Mouse (Mus musculus): ENCODE results near the gene Psmg4. TPM values are rescaled to one million over a fixed set of nuclear protein-coding genes. Genes with fewer than 3 reads are reported as not detected.

Psmg4 gene
- polyA plus RNA-seq, 1 experiment from 2014 or later = 81.7 TPM

DNA sequence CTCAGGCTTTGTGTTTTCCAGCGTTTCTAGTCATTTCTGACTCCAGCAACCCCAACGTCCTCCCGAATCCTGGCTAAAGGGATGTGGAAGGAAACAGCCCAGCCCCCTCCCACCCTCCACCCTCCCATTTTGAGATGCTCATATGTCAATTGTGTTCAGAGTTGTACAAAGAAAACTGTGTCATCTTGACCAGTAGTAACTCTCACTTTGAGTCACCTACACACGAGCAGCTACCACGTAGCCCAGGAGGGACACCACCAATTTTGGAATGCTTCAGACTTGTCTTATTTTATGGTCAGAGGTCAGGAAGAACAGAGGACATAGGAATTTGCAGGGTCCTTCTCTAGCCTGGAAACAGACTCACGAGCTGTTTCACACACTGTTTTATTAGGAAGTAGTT is 11.3 kb downstream of the Psmg4 start:
- H3K4me1 ChIP-seq (ENCODE audit: control insufficient read depth in 2 of 2, insufficient read depth in 2 of 2, low read length in 2 of 2) = peaks cover 0 to 2% of the 10 kb centered on the region in 2 experiments; a peak in 2 of 4 replicates
- ATAC-seq (ENCODE audit: insufficient number of reproducible peaks, insufficient read depth, low FRiP score, low read depth) = no peak
- WGBS = 88% methylated on average over 6 of the region's 6 CpGs
- no peak overlapping the region for H3K27ac ChIP-seq (replicated peaks in 1 of 2; ENCODE audit: control insufficient read depth in 1 of 2, insufficient read depth in 1 of 2, low read depth in 2 of 2, low read length in 2 of 2)
- no peak overlapping the region for H3K4me3 ChIP-seq (ENCODE audit: control insufficient read depth in 1 of 2, insufficient read depth in 1 of 2, low read depth in 1 of 2, low read length in 2 of 2)
- H3K36me3 ChIP-seq (ENCODE audit: control insufficient read depth, insufficient read depth, low read length) = 0 out of 2 replicates have a peak, but pooled peaks cover under 1% of the 10 kb centered on the region
- no peaks in the 10 kb centered on the region for H3K9me3 ChIP-seq (ENCODE audit: control insufficient read depth, low read length)
- H3K4me2 ChIP-seq (ENCODE audit: low read length) = no peak overlapping the region
- H3K27me3 ChIP-seq (ENCODE audit: control insufficient read depth, insufficient read depth, low read length) = no peaks in the 10 kb centered on the region
- H3K9ac ChIP-seq (ENCODE audit: low read length) = no peak overlapping the region

DNA sequence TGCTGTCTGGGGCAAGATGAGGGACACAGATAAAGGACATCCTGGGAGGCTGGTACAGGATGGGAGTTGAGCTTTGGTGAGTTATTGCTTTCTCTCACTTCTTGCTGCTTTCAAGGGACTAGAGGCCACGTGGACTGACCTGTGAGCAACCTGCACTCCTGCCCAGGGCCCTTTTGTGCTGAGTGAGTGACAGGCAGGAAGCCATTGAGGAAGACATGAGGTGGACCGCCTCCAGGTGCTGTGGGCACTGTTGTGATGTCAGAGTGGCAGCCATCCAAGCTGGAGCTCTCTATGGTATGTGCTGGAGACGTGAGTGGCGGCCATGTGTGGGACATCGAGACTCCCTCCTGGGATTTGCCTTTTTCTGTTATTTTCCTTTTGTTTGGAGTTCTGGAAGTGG is 18.9 kb downstream of the Psmg4 start:
- 78% methylated on average over 5 of the region's 5 CpGs for WGBS
- Histone ChIP-seq H3K4me1 (ENCODE audit: control insufficient read depth in 2 of 2, insufficient read depth in 2 of 2, low read length in 2 of 2) (peaks cover 0 to 2% of the 10 kb centered on the region in 2 experiments; a peak in 2 of 4 replicates), H3K27me3 (ENCODE audit: control insufficient read depth, insufficient read depth, low read length) (no peaks in the 10 kb centered on the region), H3K4me2 (ENCODE audit: low read length) (no peak overlapping the region), H3K9me3 (ENCODE audit: control insufficient read depth, low read length) (no peaks in the 10 kb centered on the region), H3K27ac (replicated peaks in 1 of 2; ENCODE audit: control insufficient read depth in 1 of 2, insufficient read depth in 1 of 2, low read depth in 2 of 2, low read length in 2 of 2) (no peak overlapping the region), H3K9ac (ENCODE audit: low read length) (no peak overlapping the region), H3K4me3 (ENCODE audit: control insufficient read depth in 1 of 2, insufficient read depth in 1 of 2, low read depth in 1 of 2, low read length in 2 of 2) (no peak overlapping the region), H3K36me3 (ENCODE audit: control insufficient read depth, insufficient read depth, low read length) (peaks cover 55% of the 10 kb centered on the region)
- ATAC-seq (ENCODE audit: insufficient number of reproducible peaks, insufficient read depth, low FRiP score, low read depth) = no peak

DNA sequence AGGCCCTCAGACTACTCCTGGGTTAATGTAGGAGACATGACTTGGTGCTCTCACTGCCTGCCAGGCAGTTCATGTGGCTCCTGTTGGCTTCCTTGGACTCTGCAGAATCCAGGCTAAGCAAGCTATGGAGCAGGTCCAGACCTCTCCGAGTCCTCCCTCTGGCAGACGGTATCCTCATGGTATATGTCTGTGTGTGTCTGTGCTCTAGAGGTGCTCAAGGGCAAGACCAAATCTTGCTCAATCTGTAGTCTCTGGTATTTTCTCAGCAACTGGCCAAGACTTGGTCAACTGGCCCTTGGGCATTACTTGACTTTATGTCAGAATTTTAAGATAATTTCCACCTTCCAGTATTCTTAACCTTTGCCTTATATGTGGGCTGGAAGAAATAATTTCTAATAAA is 22.6 kb downstream of the Psmg4 start:
- Histone ChIP-seq H3K4me1 (ENCODE audit: control insufficient read depth in 2 of 2, insufficient read depth in 2 of 2, low read length in 2 of 2) (no peaks in the 10 kb centered on the region), H3K4me2 (ENCODE audit: low read length) (no peak overlapping the region), H3K9ac (ENCODE audit: low read length) (no peak overlapping the region), H3K27me3 (ENCODE audit: control insufficient read depth, insufficient read depth, low read length) (no peaks in the 10 kb centered on the region), H3K27ac (replicated peaks in 1 of 2; ENCODE audit: control insufficient read depth in 1 of 2, insufficient read depth in 1 of 2, low read depth in 2 of 2, low read length in 2 of 2) (no peak overlapping the region), H3K36me3 (ENCODE audit: control insufficient read depth, insufficient read depth, low read length) (peaks cover 46% of the 10 kb centered on the region), H3K4me3 (ENCODE audit: control insufficient read depth in 1 of 2, insufficient read depth in 1 of 2, low read depth in 1 of 2, low read length in 2 of 2) (no peak overlapping the region), H3K9me3 (ENCODE audit: control insufficient read depth, low read length) (no peaks in the 10 kb centered on the region)
- no peak for ATAC-seq (ENCODE audit: insufficient number of reproducible peaks, insufficient read depth, low FRiP score, low read depth)
- 81% methylated on average over 2 of the region's 2 CpGs for WGBS

DNA sequence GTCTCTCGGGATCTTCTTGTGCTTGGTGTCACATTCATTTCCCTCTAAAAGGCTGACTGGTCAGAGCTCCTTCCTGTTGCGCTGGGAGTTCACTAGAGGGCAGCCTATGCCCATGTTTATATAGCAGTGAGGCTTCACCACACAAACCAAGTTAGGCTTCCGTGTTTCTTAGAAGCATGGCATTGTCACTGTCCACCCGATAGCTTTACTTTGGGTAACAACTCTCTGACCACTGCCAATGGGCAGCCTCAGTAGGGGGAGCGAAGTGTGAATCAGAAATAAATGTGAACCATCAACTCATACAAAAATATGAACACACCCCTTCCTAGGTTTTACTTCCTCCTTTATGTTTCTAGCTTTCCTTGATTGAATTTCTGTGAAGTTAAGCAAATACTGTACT is 24.8 kb downstream of the Psmg4 start:
- Histone ChIP-seq H3K9ac (ENCODE audit: low read length) (no peak overlapping the region), H3K9me3 (ENCODE audit: control insufficient read depth, low read length) (no peaks in the 10 kb centered on the region), H3K36me3 (ENCODE audit: control insufficient read depth, insufficient read depth, low read length) (peaks cover 32% of the 10 kb centered on the region), H3K27ac (replicated peaks in 1 of 2; ENCODE audit: control insufficient read depth in 1 of 2, insufficient read depth in 1 of 2, low read depth in 2 of 2, low read length in 2 of 2) (no peak overlapping the region), H3K4me3 (ENCODE audit: control insufficient read depth in 1 of 2, insufficient read depth in 1 of 2, low read depth in 1 of 2, low read length in 2 of 2) (no peak overlapping the region), H3K4me1 (ENCODE audit: control insufficient read depth in 2 of 2, insufficient read depth in 2 of 2, low read length in 2 of 2) (peaks cover 3 to 5% of the 10 kb centered on the region in 2 experiments; a peak in 2 of 4 replicates), H3K4me2 (ENCODE audit: low read length) (no peak overlapping the region), H3K27me3 (ENCODE audit: control insufficient read depth, insufficient read depth, low read length) (no peaks in the 10 kb centered on the region)
- no peak for ATAC-seq (ENCODE audit: insufficient number of reproducible peaks, insufficient read depth, low FRiP score, low read depth)
- 10% methylated on average over 5 of the region's 5 CpGs for WGBS

DNA sequence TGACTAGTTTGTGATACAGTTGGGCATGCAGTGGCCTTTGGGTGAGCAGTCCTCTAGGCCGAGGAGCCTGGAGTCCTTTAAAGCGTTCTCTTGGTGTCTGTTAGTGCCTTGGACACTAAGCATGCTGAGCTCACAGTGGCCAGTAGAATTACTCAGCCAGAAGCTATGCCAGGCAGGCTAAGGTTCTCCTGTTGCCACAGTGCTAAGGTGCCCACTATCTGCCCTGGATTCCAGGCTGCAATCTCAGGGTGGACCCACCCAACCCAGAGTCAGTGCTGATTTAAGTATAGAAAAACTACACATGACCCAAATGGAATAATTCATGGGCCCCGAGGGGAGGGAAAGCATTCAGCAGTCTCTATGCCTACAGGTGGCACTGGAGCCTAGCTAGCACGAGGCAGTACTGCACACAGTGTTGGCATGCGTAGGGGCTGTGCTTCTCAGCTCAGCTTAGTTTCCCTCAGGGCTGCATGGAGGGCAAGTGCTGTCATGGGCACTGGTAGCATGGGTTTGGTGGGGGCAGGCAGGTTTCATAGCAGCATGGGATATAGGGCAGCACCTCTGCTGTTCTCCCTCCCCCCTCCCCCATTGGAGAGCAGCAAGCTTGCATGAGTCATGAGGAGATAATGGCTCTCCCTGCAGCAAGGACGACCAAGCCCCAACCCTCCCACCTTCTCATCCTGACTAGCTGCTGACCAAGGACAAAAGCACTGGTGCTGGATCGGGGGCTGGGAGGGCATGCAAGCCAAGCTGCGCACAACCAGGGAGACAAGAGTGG is 29.8 kb downstream of the Psmg4 start:
- Histone ChIP-seq H3K4me1 (ENCODE audit: control insufficient read depth in 2 of 2, insufficient read depth in 2 of 2, low read length in 2 of 2) (peaks cover 11 to 13% of the 10 kb centered on the region in 2 experiments), H3K9ac (ENCODE audit: low read length) (no peak overlapping the region), H3K9me3 (ENCODE audit: control insufficient read depth, low read length) (no peaks in the 10 kb centered on the region), H3K4me3 (ENCODE audit: control insufficient read depth in 1 of 2, insufficient read depth in 1 of 2, low read depth in 1 of 2, low read length in 2 of 2) (no peak overlapping the region), H3K27me3 (ENCODE audit: control insufficient read depth, insufficient read depth, low read length) (no peaks in the 10 kb centered on the region), H3K27ac (replicated peaks in 1 of 2; ENCODE audit: control insufficient read depth in 1 of 2, insufficient read depth in 1 of 2, low read depth in 2 of 2, low read length in 2 of 2) (no peak overlapping the region), H3K4me2 (ENCODE audit: low read length) (0 out of 2 replicates have a peak overlapping the region, but pooled peaks have one; percentile 13), H3K36me3 (ENCODE audit: control insufficient read depth, insufficient read depth, low read length) (peaks cover 19% of the 10 kb centered on the region; the same call in 1 of the 2 replicates)
- 49% methylated on average over 8 of the region's 8 CpGs for WGBS
- peak; percentile 52 for ATAC-seq (ENCODE audit: insufficient number of reproducible peaks, insufficient read depth, low FRiP score, low read depth)

DNA sequence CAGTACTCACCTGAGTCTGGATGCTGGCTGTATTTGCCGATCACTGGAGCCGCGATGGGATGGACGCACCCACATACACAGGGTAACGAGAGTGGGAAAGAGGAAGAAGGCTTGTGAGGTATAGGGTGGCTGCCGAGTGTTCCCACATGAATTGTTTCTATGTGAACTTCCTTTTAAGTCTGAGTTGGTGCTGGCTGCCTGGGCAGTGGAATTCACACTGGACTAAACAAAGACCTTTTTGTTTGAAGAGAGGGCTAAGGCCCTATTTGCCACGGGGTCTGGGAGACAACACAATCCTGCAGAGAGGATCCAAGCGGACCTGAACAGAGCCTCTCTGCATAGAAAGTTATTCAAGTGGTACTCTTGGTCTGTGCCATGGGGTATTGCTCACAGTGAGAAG is 30.6 kb downstream of the Psmg4 start:
- ATAC-seq (ENCODE audit: insufficient number of reproducible peaks, insufficient read depth, low FRiP score, low read depth) = no peak
- H3K27me3 ChIP-seq (ENCODE audit: control insufficient read depth, insufficient read depth, low read length) = no peaks in the 10 kb centered on the region
- H3K4me2 ChIP-seq (ENCODE audit: low read length) = no peak overlapping the region
- H3K27ac ChIP-seq (replicated peaks in 1 of 2; ENCODE audit: control insufficient read depth in 1 of 2, insufficient read depth in 1 of 2, low read depth in 2 of 2, low read length in 2 of 2) = no peak overlapping the region
- peaks cover 11 to 13% of the 10 kb centered on the region in 2 experiments for H3K4me1 ChIP-seq (ENCODE audit: control insufficient read depth in 2 of 2, insufficient read depth in 2 of 2, low read length in 2 of 2)
- H3K9ac ChIP-seq (ENCODE audit: low read length) = no peak overlapping the region
- no peak overlapping the region for H3K4me3 ChIP-seq (ENCODE audit: control insufficient read depth in 1 of 2, insufficient read depth in 1 of 2, low read depth in 1 of 2, low read length in 2 of 2)
- H3K9me3 ChIP-seq (ENCODE audit: control insufficient read depth, low read length) = no peaks in the 10 kb centered on the region
- peaks cover 19% of the 10 kb centered on the region; the same call in 1 of the 2 replicates for H3K36me3 ChIP-seq (ENCODE audit: control insufficient read depth, insufficient read depth, low read length)
- 70% methylated on average over 8 of the region's 8 CpGs for WGBS

- no peak overlapping the region for H3K4me3 ChIP-seq (ENCODE audit: control insufficient read depth in 1 of 2, insufficient read depth in 1 of 2, low read depth in 1 of 2, low read length in 2 of 2)
- peaks cover 19% of the 10 kb centered on the region; the same call in 1 of the 2 replicates for H3K36me3 ChIP-seq (ENCODE audit: control insufficient read depth, insufficient read depth, low read length)
- no peaks in the 10 kb centered on the region for H3K27me3 ChIP-seq (ENCODE audit: control insufficient read depth, insufficient read depth, low read length)
- H3K27ac ChIP-seq (replicated peaks in 1 of 2; ENCODE audit: control insufficient read depth in 1 of 2, insufficient read depth in 1 of 2, low read depth in 2 of 2, low read length in 2 of 2) = no peak overlapping the region
- peaks cover 11 to 13% of the 10 kb centered on the region in 2 experiments for H3K4me1 ChIP-seq (ENCODE audit: control insufficient read depth in 2 of 2, insufficient read depth in 2 of 2, low read length in 2 of 2)
- H3K4me2 ChIP-seq (ENCODE audit: low read length) = no peak overlapping the region
- WGBS = 65% methylated on average over 1 of the region's 1 CpGs
- no peaks in the 10 kb centered on the region for H3K9me3 ChIP-seq (ENCODE audit: control insufficient read depth, low read length)
- no peak for ATAC-seq (ENCODE audit: insufficient number of reproducible peaks, insufficient read depth, low FRiP score, low read depth)
- H3K9ac ChIP-seq (ENCODE audit: low read length) = no peak overlapping the region
Measured at GRCm38 (mm10) chr13:34195676-34196075, 32.9 kb downstream of the Psmg4 start.

Measured in heart, embryonic 14.5 days (tissue).